Mouse (Mus musculus): Measurements from ENCODE around the gene Gm20388. TPM values are rescaled to one million over a fixed set of nuclear protein-coding genes. Genes with fewer than 3 reads are reported as not detected.

The Gm20388 gene
- total and polyA plus RNA-seq, 2 experiments from 2014 or later, result 51.3 TPM; not detected in 1

- Histone ChIP-seq H3K27me3 (ENCODE audit: insufficient read depth, low read length) (no peaks in the 10 kb centered on the region), H3K9ac (no peak overlapping the region), H3K27ac (ENCODE audit: low read depth, low read length) (no peak overlapping the region; the same call in 1 of the 2 replicates), H3K4me3 (ENCODE audit: low read depth, low read length) (no peak overlapping the region), H3K36me3 (ENCODE audit: insufficient read depth) (no peaks in the 10 kb centered on the region), H3K9me3 (ENCODE audit: low read length) (no peaks in the 10 kb centered on the region), H3K4me1 (ENCODE audit: insufficient read depth) (peaks cover 36% of the 10 kb centered on the region), H3K4me2 (ENCODE audit: low read depth) (peak overlapping the region; percentile 23)
- ATAC-seq (no peak), DNase-seq (no peak)
- TF ChIP-seq CTCF (IDR thresholded peaks at IDR 0.05; ENCODE audit: low read depth), result no peak
- 19% methylated on average over 9 of the region's 9 CpGs for WGBS
These were observed 588.4 kb downstream of the Gm20388 start for GRCm38 (mm10) chr8:120498926-120499605.

GRCm38 (mm10) chr8:120500701-120501261 is 590.1 kb downstream of the Gm20388 start:
- Histone ChIP-seq H3K4me1 (ENCODE audit: insufficient read depth) (peaks cover 43% of the 10 kb centered on the region), H3K36me3 (ENCODE audit: insufficient read depth) (no peaks in the 10 kb centered on the region), H3K4me3 (ENCODE audit: low read depth, low read length) (no peak overlapping the region), H3K9me3 (ENCODE audit: low read length) (no peaks in the 10 kb centered on the region), H3K27ac (ENCODE audit: low read depth, low read length) (no peak overlapping the region), H3K4me2 (ENCODE audit: low read depth) (no peak overlapping the region), H3K9ac (no peak overlapping the region), H3K27me3 (ENCODE audit: insufficient read depth, low read length) (no peaks in the 10 kb centered on the region)
- TF ChIP-seq CTCF (IDR thresholded peaks at IDR 0.05; ENCODE audit: low read depth), result no peak
- 72% methylated on average over 8 of the region's 8 CpGs for WGBS
- DNase-seq (no peak), ATAC-seq (no peak)

GRCm38 (mm10) chr8:120501426-120501825 is 590.8 kb downstream of the Gm20388 start:
- no peak overlapping the region for H3K9ac ChIP-seq
- no peaks in the 10 kb centered on the region for H3K27me3 ChIP-seq (ENCODE audit: insufficient read depth, low read length)
- peaks cover 48% of the 10 kb centered on the region for H3K4me1 ChIP-seq (ENCODE audit: insufficient read depth)
- no peaks in the 10 kb centered on the region for H3K36me3 ChIP-seq (ENCODE audit: insufficient read depth)
- no peak overlapping the region for H3K27ac ChIP-seq (ENCODE audit: low read depth, low read length)
- no peak for ATAC-seq
- no peak for DNase-seq
- no peaks in the 10 kb centered on the region for H3K9me3 ChIP-seq (ENCODE audit: low read length)
- no peak overlapping the region for H3K4me2 ChIP-seq (ENCODE audit: low read depth)
- no peak overlapping the region for H3K4me3 ChIP-seq (ENCODE audit: low read depth, low read length)
- TF ChIP-seq CTCF (IDR thresholded peaks at IDR 0.05; ENCODE audit: low read depth), result no peak
- WGBS, result 87% methylated on average over 5 of the region's 5 CpGs

GRCm38 (mm10) chr8:120502428-120502827 is 591.8 kb downstream of the Gm20388 start:
- Histone ChIP-seq H3K4me2 (ENCODE audit: low read depth) (no peak overlapping the region), H3K27ac (ENCODE audit: low read depth, low read length) (no peak overlapping the region), H3K9me3 (ENCODE audit: low read length) (no peaks in the 10 kb centered on the region), H3K27me3 (ENCODE audit: insufficient read depth, low read length) (no peaks in the 10 kb centered on the region), H3K9ac (no peak overlapping the region), H3K36me3 (ENCODE audit: insufficient read depth) (no peaks in the 10 kb centered on the region), H3K4me3 (ENCODE audit: low read depth, low read length) (no peak overlapping the region), H3K4me1 (ENCODE audit: insufficient read depth) (peaks cover 44% of the 10 kb centered on the region)
- ATAC-seq (no peak), DNase-seq (no peak)
- WGBS, result 60% methylated on average over 5 of the region's 5 CpGs
- TF ChIP-seq CTCF (IDR thresholded peaks at IDR 0.05; ENCODE audit: low read depth), result no peak

GRCm38 (mm10) chr8:120504251-120505081 is 593.8 kb downstream of the Gm20388 start:
- H3K4me2 ChIP-seq (ENCODE audit: low read depth), result peak overlapping the region; percentile 56
- H3K27ac ChIP-seq (ENCODE audit: low read depth, low read length), result peak overlapping the region; percentile 80
- ATAC-seq (peak; percentile 30), DNase-seq (no peak)
- H3K27me3 ChIP-seq (ENCODE audit: insufficient read depth, low read length), result no peaks in the 10 kb centered on the region
- TF ChIP-seq CTCF (IDR thresholded peaks at IDR 0.05; ENCODE audit: low read depth), result no peak
- peaks cover 36% of the 10 kb centered on the region for H3K4me1 ChIP-seq (ENCODE audit: insufficient read depth)
- no peaks in the 10 kb centered on the region for H3K36me3 ChIP-seq (ENCODE audit: insufficient read depth)
- H3K9ac ChIP-seq, result peak overlapping the region; percentile 50
- no peaks in the 10 kb centered on the region for H3K9me3 ChIP-seq (ENCODE audit: low read length)
- WGBS, result 9% methylated on average over 19 of the region's 20 CpGs
- H3K4me3 ChIP-seq (ENCODE audit: low read depth, low read length), result peak overlapping the region; percentile 20

- 3% methylated on average over 19 of the region's 19 CpGs for WGBS
- peak overlapping the region; percentile 56 for H3K4me2 ChIP-seq (ENCODE audit: low read depth)
- no peaks in the 10 kb centered on the region for H3K27me3 ChIP-seq (ENCODE audit: insufficient read depth, low read length)
- ATAC-seq (peak; percentile 48; the same call in 1 of the 2 replicates), DNase-seq (peak; percentile 54)
- peak overlapping the region; percentile 50 for H3K9ac ChIP-seq
- peaks cover 42% of the 10 kb centered on the region for H3K4me1 ChIP-seq (ENCODE audit: insufficient read depth)
- peak overlapping the region; percentile 80 for H3K27ac ChIP-seq (ENCODE audit: low read depth, low read length)
- no peaks in the 10 kb centered on the region for H3K9me3 ChIP-seq (ENCODE audit: low read length)
- TF ChIP-seq CTCF (IDR thresholded peaks at IDR 0.05; ENCODE audit: low read depth), result no peak
- H3K36me3 ChIP-seq (ENCODE audit: insufficient read depth), result no peaks in the 10 kb centered on the region
- peak overlapping the region; percentile 20 for H3K4me3 ChIP-seq (ENCODE audit: low read depth, low read length)
These were observed 594.5 kb downstream of the Gm20388 start for GRCm38 (mm10) chr8:120505082-120505511.

Measured in forebrain, postnatal 0 days (tissue).